Mouse (Mus musculus) cerebellum, adult 9-11 months (tissue): ENCODE data around the gene Cfap36.

ENCODE experiments used
- DNase-seq: peaks from one replicate; pipeline ENCODE4 v3.0.0; 2022

Cfap36 gene

DNA sequence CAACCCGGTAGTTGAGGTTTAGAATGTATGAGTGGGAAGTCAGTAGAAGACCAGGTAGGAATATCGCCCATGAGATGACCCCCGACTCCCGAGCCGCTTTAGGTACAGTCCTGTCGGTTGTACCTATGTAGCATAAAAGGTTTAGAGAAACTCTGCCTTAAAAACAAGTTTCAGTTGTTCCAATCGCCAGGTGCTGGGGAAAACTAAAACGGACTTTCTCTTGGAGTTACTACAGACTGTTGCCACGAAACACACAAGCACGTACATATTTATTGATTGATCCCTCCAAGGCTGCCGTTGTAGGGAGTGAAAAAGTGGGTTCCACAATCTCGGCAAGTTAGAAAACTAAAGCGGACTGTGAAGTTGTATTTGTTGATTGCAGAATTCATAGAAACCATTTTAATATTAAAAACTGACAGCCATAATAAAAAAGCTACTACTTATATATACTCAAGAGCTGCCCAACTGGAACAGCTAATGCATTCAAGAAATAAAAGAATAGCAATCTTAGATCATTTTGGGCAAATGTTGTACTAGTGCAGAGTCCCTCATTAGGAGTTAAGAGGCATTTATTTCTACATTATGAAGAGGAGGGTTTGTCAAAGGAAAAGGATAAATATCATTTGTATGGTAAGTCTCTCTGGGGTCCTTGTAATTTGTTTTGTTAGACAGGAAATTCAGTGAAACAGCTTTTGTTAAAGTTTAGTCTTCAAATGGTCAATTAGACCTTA lies 73.3 kb downstream of the Cfap36 start:
- no peak for DNase-seq

DNA sequence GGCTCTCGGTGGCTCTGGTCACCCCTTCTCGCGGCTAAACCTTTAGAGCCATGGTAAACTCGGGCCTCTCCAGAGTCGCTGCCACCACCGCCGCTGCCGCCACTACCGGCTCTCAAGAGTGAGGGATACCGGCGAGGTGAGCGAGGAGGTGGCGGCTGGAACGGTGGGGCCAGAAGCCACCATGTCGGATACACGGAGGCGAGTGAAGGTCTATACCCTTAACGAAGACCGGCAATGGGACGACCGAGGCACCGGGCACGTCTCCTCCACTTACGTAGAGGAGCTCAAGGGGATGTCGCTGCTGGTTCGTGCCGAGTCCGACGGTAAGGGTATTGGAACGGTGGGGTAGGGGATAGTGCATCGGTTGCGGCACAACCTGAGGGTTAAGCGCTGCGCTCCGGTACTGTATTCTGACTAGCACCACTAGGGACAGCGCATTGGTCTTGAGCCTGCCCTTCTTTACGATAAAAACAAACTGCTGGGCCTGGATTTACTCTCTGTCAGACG lies 74.0 kb downstream of the Cfap36 start:
- DNase-seq = peak; percentile 73

DNA sequence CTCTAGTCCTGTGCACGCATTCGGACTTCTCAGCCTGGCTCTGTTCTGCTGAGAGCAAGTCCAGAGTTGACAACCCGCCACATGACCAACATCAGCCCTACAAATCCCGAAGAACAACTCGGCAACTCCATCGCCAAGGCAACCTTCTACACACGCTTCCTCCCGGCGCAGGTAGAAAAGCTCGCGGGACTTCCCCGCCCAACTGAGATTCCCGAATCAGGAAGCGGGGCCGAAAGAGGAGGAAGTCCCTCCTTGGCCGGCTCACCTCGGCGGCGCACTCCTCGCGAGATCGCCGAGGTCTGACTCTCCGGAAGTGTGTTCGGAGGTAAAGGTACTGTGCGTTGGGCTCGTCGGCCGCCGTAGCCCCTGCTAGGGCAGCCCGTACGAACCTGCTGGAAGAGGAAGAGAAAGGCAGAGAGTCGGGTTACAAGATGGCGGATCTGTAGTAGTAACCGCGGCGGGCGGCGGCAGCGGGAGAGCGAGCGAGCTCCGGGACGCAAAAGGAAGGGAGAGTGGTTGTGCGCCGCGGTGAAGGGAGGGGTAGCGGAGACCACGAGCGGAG lies 74.6 kb downstream of the Cfap36 start, which contains the start of gene Ppp4r3b:
TSS of gene Ppp4r3b (plus strand) at position 328 of the 562 bp plus-strand sequence.
- peak; percentile 99 for DNase-seq

DNA sequence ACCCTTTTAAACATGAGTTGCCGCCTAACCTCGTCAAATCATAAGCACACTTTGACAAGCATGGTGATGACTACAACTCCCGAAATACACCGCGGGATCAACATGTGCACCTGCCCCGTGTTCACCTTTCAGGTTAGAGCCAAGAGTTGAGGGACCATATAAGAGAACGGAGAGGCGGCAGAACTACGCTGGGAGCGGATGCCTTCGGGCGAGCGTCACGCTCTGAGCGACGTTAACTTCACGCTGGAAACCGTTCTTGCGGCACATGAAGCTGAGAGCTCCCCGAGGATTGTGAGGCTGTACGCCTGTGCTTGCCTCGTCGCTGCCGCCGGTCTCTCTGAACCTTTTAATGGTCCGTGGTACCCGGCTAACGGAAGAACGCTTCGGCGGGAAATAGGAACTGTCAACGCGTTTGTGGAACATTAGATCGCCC lies 75.2 kb downstream of the Cfap36 start:
- DNase-seq = peak; percentile 80
